Mouse (Mus musculus) cerebellum, adult 2 months (tissue): ENCODE measurements at regions not wholly inside any gene's neighbourhood (a gene's known extent, or its start where the extent isn't known, plus 50 kb on each side); places are given as distances from the start of the nearest gene placed in this dataset.

ENCODE experiments used
- DNase-seq, 2 experiments: peaks; one replicate each; pipeline ENCODE4 v3.0.0; 2021
- H3K27ac ChIP-seq: fragments of 200-500 bp; 2 replicates; pipeline ENCODE4 v1.5.1; 2012; ENCODE audit warnings: low read length, control low read depth, inconsistent platforms; ENCODE audit not compliant: insufficient read depth
- H3K27me3 ChIP-seq: fragments of 200-500 bp; 2 replicates; pipeline ENCODE4 v1.6.1; 2012; ENCODE audit warnings: inconsistent platforms, mild to moderate bottlenecking, low read length, moderate library complexity; ENCODE audit not compliant: control insufficient read depth, insufficient read depth
- H3K4me1 ChIP-seq: fragments of 200-500 bp; 2 replicates; pipeline ENCODE4 v1.6.1; 2011; ENCODE audit warnings: low read length; ENCODE audit not compliant: control insufficient read depth, insufficient read depth
- H3K4me3 ChIP-seq: fragments of 200-500 bp; replicated peaks from 2 replicates; pipeline ENCODE3; 2011; ENCODE audit warnings: mild to moderate bottlenecking, low read depth, low read length, control low read depth; ENCODE audit not compliant: insufficient read depth
- CTCF ChIP-seq: fragments of 200-500 bp; IDR thresholded peaks from 2 replicates; pipeline ENCODE4 v1.5.1; 2011; ENCODE audit warnings: low read depth, mild to moderate bottlenecking, control low read depth, low read length, moderate library complexity, borderline replicate concordance; ENCODE audit not compliant: insufficient read depth
- POLR2A ChIP-seq: fragments of 200-500 bp; IDR thresholded peaks from 2 replicates; pipeline ENCODE4 v1.6.1; 2011; ENCODE audit warnings: low read length, control low read depth, borderline replicate concordance; ENCODE audit not compliant: insufficient read depth
- WGBS: fragments of 180-500 bp; shearing (Covaris S2); methylation state at CpG from one replicate; pipeline ENCODE4 v1.1.7; 2018; 5-methylcytosine and 5-hydroxymethylcytosine counted together

DNA sequence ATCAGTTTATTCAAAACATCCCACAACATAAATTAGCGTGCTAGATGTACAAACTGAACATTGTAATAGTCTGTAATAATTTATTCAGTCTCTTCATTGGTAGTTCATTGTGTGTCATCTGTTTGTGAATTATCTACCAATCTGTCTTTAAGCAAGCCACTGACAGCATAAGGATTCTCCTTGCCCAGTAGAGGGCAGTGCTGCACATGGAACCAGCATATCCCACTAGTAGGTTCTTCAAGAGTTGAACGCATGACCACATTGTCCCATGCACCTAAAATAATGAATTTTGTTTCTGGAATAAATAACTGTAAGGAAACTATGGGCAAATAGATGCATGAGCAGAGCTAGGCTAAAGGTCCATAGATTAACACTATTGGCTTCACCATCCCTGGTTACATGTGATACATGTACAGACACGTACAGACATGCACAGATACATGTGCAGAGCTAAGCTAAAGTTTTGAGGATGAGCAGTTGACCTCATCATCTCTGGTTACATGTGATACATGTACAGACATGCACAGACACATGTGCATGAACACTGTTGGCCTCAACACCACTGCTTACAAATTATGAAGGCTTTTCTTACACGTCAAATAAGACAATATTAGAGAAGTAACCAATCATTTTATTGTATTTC lies 143.0 kb upstream of the Ctnnd2 start:
- H3K4me1 ChIP-seq = no peaks in the 10 kb centered on the region
- TF ChIP-seq POLR2A (no peak), CTCF (peak; percentile 83)
- no peaks in the 10 kb centered on the region for H3K27me3 ChIP-seq
- no peak overlapping the region for H3K4me3 ChIP-seq
- 55% methylated on average over 4 of the region's 4 CpGs for WGBS
- no peak overlapping the region for H3K27ac ChIP-seq
- DNase-seq = peak; percentile 65 to 69

DNA sequence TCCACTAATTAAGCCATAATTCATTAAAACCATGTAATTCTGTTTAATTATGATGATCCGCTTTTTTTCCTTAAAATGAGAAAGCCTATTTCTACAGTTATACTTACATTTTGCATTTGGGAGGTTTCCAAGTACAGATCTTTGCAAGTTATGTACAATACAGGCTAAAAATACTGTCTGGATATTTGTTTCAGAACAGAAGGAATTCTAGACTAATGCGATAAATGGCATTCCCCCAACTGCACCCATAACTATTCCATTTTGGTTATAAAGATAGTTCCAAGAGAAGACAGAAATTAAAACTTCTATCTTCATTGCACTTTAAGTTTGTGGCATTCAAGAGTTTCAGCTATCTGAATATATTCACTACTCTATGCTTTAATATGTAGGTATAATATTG lies 137.0 kb upstream of the Ctnnd2 start:
- Histone ChIP-seq H3K27me3 (no peaks in the 10 kb centered on the region), H3K4me1 (no peaks in the 10 kb centered on the region), H3K4me3 (no peak overlapping the region), H3K27ac (no peak overlapping the region)
- DNase-seq = no peak
- 89% methylated on average over 2 of the region's 2 CpGs for WGBS
- TF ChIP-seq CTCF = no peak
- no peak for TF ChIP-seq POLR2A

DNA sequence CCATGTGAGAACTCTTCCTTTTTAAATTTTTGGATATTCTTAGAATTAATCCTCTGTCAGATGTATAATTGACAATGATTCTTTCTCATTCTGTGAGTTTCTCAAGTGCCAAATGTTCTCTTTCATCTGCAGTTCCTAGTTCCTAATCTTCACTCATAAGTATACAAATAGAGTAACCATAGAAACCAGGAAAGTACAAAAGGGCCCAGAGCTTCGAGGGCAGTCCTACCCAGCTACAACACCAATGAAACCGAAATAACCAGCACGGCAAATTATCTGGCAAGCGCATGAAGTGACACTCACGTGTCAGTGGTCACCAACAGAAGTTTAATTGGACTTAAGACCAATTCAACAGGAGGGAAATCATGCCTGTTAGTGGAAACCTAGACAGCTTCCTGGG lies 121.5 kb upstream of the Ctnnd2 start:
- no peaks in the 10 kb centered on the region for H3K27me3 ChIP-seq
- no peak for DNase-seq
- no peaks in the 10 kb centered on the region for H3K4me1 ChIP-seq
- H3K4me3 ChIP-seq = no peak overlapping the region
- TF ChIP-seq CTCF = no peak
- TF ChIP-seq POLR2A = no peak
- no peak overlapping the region for H3K27ac ChIP-seq
- WGBS = 27% methylated on average over 5 of the region's 5 CpGs

DNA sequence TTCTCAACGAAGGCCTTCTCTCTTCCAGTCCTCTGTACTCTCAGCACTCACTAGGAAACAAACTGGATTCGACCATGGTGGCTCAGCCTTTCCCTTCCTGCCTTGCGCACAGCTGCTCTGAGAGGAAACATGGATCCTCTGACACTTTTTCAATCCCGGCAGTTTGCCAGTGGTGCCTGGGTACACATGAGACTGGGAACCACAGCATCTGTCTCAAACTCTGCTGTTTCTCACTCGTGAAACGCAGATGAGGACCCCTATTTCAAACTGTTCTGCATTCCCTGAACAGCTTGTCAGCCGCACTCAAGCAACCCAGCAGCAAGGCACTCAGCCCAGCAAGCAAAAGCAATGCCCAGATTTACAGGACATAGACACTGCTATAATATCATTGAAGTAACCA lies 112.6 kb upstream of the Ctnnd2 start:
- no peak overlapping the region for H3K27ac ChIP-seq
- H3K27me3 ChIP-seq = no peaks in the 10 kb centered on the region
- TF ChIP-seq CTCF (no peak), POLR2A (no peak)
- H3K4me3 ChIP-seq = no peak overlapping the region
- no peaks in the 10 kb centered on the region for H3K4me1 ChIP-seq
- 72% methylated on average over 7 of the region's 7 CpGs for WGBS
- no peak for DNase-seq

DNA sequence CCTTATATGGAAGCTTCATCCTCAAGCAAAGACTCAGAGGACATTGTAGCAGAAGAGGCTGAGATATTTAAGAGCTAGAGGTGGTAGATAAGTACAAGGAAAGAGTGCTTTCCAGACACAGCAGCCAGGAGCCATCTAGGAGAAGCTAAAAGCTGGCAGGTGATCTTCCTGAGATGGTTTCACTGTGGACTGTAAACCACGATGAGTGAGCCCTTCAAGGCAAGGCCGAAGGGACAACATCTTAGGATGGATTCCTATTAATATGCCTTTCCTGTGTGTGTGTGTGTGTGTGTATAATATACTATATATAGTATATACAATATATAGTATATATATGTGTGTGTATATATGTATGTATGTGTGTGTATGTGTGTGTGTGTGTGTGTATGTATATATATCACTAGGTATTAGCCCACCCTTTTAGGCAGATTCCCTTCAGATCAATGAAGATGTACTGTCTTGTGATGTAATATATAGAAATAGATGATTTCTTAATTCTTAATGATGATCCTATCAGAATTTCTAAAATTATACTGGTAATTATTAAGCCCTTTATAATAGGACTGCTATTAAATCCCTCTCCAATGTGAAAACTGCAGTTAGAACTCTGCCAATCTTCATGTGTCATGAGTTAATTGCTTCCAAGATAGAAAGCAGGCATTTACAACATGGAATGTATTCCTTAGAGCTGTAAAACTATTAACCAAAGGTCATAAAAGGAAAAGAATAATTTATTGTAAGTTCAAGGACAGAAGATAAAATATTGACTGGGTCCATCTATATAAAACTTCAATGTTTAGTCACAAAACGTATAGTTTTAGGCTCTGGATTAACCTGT lies 111.7 kb upstream of the Ctnnd2 start:
- Histone ChIP-seq H3K4me3 (no peak overlapping the region), H3K27me3 (no peaks in the 10 kb centered on the region), H3K27ac (no peak overlapping the region), H3K4me1 (no peaks in the 10 kb centered on the region)
- TF ChIP-seq CTCF = no peak
- TF ChIP-seq POLR2A = no peak
- WGBS = 83% methylated on average over 3 of the region's 3 CpGs
- no peak for DNase-seq

DNA sequence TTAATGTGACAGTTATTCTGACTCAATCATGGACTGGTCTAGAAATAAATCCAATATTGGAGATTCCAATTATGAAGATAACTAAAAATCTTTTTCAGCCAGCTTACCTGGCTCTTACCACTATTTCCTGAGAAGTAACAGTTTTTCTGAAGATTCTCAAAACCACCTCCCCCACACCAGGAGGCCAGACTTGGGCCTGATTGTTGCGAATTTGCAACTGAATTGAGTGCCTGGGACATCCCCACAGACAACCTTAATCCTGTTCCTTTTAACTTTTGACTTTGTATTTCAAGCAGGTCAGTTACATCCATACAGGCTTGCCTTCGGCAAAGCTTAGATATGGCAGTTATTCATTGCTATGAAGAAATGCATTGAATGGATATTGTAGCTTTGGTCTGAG lies 100.7 kb upstream of the Ctnnd2 start:
- Histone ChIP-seq H3K4me3 (no peak overlapping the region), H3K4me1 (no peaks in the 10 kb centered on the region), H3K27ac (no peak overlapping the region), H3K27me3 (no peaks in the 10 kb centered on the region)
- TF ChIP-seq CTCF = no peak
- TF ChIP-seq POLR2A = no peak
- DNase-seq = no peak
- 73% methylated on average over 2 of the region's 2 CpGs for WGBS

DNA sequence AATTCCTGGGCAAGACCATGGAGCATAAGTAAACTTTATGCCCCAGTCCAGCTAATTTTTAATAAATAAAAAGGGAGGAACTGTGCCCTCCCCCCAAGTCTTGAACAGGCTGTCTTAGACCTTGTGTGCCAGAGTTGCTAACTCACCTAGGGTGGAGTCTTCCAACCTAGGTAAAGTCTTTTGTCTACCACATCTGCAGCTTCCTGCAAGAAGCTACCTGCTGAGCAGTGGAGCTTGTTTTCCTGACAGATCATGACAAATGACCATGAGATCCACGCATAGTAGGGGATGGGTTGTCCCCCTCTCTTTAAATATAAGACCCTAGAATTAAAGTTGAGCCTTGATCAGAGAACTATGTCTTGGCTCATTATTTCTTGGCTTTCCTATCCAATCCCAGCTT lies 100.1 kb upstream of the Ctnnd2 start:
- DNase-seq = no peak
- H3K4me1 ChIP-seq = no peaks in the 10 kb centered on the region
- WGBS = 59% methylated on average over 1 of the region's 1 CpGs
- no peak overlapping the region for H3K27ac ChIP-seq
- TF ChIP-seq CTCF (no peak), POLR2A (no peak)
- no peaks in the 10 kb centered on the region for H3K27me3 ChIP-seq
- H3K4me3 ChIP-seq = no peak overlapping the region

DNA sequence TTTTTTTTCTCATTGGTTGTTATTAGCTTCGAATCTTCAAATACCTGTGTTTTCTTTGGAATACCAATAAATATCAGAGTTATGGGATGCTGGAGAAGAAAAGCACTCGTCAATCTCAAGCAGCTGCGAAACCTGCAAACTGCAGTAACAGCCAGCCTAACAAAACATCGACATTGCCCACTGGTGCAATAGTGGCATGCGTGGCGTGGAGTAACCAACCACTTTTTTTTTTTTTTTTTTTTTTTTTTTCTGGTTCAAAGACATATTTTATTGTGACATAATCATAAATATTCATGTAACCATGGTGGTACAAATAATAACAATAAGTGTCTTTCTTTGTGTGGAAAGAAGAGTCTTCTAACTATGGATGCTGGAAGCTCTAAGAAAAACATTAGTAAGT lies 85.3 kb upstream of the Ctnnd2 start:
- Histone ChIP-seq H3K27me3 (no peaks in the 10 kb centered on the region), H3K4me3 (no peak overlapping the region), H3K27ac (no peak overlapping the region), H3K4me1 (no peaks in the 10 kb centered on the region)
- DNase-seq = no peak
- WGBS = 93% methylated on average over 6 of the region's 6 CpGs
- TF ChIP-seq CTCF = no peak
- no peak for TF ChIP-seq POLR2A
